Mouse (Mus musculus): Measurements from ENCODE around the gene Med20. TPM values are rescaled to one million over a fixed set of nuclear protein-coding genes. Genes with fewer than 3 reads are reported as not detected.
A peak's percentile ranks its signal among the peaks of the same experiment; 100 is the strongest.

Med20 gene
- total RNA-seq (2017), result 34.9 to 75.1 TPM (median 57.2 TPM) in 3 replicates

DNA sequence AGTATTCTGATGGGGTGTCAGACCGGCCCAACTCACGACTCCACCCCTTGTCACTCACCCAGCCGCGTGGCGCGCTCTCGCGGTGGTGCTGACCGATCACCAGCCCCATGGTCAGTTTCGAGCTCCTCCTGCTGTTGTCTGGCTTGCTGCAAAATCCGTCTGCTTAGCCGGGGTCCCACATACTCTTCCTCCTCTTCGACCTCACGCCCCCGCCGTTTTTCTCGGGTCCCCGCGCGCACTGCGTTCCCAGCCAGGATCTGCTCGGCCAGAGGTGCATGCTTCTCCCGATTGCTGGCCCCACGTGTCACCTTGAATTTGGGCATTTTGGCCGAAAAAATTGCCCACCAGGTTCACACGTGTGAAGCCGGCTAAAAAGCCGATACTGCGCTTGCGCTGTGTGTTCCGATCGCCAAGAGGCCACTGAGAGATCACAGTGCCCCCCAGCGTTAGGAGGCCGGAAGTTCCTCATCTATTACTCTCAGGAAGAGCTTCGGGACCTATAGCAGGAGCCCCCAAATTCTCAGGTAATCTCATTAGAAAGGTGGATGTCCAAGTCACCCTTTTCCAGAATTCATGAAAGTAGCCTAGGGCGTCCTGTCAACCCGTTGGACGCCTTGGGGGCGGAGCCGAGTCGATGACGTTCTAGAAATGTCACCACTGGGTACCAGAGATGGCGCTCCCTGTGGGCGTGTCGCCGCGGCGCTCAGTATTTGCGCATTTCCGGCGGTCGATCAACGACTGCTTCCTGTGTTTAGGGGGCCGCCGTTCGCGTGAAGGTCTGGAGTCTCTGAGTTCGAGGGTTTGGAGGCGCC is at the start of gene Med20, which contains the start of the genes Bysl and Gm20517:
Gene Med20, plus strand, starts transcription at position 734 of the 812 bp plus-strand sequence.
Gene Bysl, minus strand, starts transcription at position 644 of the 812 bp plus-strand sequence.
Gene Gm20517, plus strand, starts transcription at position 741 of the 812 bp plus-strand sequence.
- peak; percentile 91 for ATAC-seq (replicated peaks; ENCODE audit: insufficient number of reproducible peaks, low FRiP score, low TSS enrichment, poor library complexity, severe bottlenecking)

DNA sequence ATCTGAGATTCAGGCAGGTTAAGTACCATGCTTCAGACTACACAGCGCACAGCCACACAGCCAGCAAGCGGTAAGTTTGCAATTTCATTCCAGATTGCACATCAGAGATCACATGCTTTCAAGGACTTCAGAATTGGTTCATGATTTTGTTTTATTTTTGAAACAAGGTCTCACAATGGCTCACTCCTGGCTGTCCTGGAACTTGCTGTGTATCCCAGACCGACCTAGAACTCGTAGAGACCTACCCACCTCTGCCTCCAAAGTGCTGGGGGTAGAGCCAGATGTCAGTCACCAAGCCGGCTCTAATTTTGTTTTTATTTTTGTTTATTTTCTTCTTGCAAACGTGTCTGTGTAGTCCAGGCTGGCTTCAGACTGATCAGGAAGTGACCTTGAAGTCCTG is 48.5 kb upstream of the Med20 start:
- no peak for ATAC-seq (replicated peaks; ENCODE audit: insufficient number of reproducible peaks, low FRiP score, low TSS enrichment, poor library complexity, severe bottlenecking)

DNA sequence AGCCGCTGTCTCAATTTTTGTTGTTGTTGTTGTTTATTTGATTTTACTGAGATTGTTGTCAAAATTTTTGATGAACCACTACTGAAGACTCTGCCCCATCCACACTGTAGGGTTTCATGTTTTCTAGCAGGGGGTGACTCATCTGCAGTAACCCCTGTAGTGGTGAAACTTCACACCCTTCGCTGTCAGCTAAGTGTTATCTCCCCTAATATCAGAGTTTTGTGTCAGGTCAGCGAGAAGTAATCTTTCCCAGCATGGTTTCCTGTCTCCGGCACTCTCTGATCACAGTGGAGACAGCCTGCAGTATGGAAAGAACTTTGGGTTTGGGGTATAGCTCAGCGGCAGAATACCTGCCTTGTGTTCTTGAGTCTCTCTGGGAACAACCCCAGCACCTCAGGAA is 46.8 kb upstream of the Med20 start:
- no peak for ATAC-seq (replicated peaks; ENCODE audit: insufficient number of reproducible peaks, low FRiP score, low TSS enrichment, poor library complexity, severe bottlenecking)

DNA sequence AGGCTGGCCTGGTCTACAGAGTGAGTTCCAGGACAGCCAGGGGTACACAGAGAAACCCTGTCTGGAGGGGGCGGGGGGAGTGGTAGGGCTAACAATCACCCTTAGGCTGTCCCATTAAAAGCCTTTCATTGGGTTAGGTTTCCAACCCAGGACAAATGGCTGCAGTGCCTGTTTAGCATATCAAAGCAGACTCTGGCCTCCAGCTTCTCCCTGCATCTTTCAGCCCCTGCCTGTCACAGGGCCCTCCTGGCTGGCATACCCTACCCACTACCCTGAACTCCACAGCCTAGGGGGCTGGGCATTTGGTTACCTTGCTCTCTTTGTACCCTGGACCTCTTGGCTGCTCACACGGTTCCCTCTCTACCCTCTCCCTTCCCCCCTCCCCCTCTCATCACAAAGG is 45.2 kb upstream of the Med20 start:
- no peak for ATAC-seq (replicated peaks; ENCODE audit: insufficient number of reproducible peaks, low FRiP score, low TSS enrichment, poor library complexity, severe bottlenecking)

- ATAC-seq (replicated peaks; ENCODE audit: insufficient number of reproducible peaks, low FRiP score, low TSS enrichment, poor library complexity, severe bottlenecking), result no peak
Observed at GRCm38 (mm10) chr17:47567271-47567670, 44.1 kb upstream of the Med20 start.

- no peak for ATAC-seq (replicated peaks; ENCODE audit: insufficient number of reproducible peaks, low FRiP score, low TSS enrichment, poor library complexity, severe bottlenecking)
Observed at GRCm38 (mm10) chr17:47568389-47568788, 43.0 kb upstream of the Med20 start.

- ATAC-seq (replicated peaks; ENCODE audit: insufficient number of reproducible peaks, low FRiP score, low TSS enrichment, poor library complexity, severe bottlenecking), result no peak
Observed at GRCm38 (mm10) chr17:47568951-47569527, 42.3 kb upstream of the Med20 start.

DNA sequence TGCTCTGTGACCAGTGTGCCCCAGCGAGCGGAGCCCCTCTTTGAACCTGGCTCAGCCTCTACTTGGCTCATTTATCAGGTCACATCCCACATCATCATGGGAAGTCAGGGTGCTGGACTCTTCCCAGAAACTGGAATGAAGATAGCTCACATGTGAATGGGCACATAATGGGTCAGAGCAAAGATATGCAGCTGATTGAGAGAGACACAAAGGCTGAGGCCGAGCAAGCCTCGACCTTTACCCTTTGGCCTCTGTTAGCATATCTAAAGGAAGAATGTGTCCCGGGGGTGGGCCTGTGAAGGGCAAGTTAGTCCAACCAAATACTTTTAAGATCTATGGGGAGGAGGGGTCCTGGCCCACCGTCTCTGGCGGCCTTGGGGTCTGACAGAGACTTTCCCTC is 39.8 kb upstream of the Med20 start:
- ATAC-seq (replicated peaks; ENCODE audit: insufficient number of reproducible peaks, low FRiP score, low TSS enrichment, poor library complexity, severe bottlenecking), result no peak

DNA sequence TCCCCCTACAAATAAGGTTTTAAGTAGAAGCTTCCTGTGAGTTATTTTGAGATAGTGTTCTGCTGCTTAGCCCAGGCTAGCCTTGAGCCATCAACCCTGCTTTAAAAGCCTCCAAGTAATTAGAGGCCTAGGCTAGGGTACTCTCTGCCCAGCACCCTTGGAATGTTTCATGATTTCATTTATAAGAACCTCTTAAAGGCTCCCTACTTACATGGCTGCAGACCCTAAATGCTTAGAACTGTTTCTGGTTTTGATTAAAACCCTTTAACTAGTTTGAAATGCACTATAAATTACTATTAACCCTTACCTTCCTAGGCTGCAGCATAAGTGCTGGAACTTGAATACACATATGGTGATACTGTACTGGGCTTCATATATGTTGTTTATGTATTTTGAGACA is 38.9 kb upstream of the Med20 start:
- no peak for ATAC-seq (replicated peaks; ENCODE audit: insufficient number of reproducible peaks, low FRiP score, low TSS enrichment, poor library complexity, severe bottlenecking)

DNA sequence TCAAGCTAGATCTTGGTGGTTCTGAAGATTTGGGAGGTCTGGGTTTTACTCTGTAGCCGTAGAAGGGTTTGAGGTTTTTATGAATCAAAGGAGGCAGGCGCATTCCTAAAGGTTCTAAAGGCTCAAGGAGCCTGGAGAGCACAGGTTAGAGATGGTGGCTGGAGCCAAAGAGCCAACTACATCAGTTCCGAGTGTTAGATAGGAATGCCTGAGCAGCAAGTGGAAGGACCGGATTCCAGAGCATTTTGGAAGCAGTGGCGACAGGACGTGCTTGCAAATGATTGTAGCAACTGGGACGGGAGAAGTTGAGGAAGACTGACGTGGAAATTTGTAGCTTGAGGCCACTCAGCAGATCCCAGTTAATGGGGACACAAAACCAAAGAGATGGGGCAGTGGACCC is 37.4 kb upstream of the Med20 start:
- no peak for ATAC-seq (replicated peaks; ENCODE audit: insufficient number of reproducible peaks, low FRiP score, low TSS enrichment, poor library complexity, severe bottlenecking)

DNA sequence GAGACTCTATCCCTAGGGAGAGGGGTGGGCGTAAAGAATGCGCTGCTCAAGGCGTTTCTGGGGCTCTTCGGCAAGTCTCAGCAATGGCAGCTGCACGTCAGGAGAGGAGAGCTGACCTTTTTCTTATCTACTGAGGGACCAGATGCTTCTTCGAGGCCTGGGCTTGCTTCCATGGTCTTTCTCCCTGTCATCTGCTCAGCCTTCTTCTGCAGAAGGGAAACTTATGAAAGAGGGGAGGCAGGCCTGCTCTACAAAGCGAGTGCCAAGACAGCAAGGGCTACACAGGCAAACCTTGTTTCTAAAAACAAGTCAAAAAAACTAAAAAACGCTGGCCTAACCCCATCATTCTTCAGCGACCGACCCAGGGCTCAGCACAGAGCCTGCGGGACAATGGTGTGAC is 36.6 kb upstream of the Med20 start:
- no peak for ATAC-seq (replicated peaks; ENCODE audit: insufficient number of reproducible peaks, low FRiP score, low TSS enrichment, poor library complexity, severe bottlenecking)

GRCm38 (mm10) chr17:47578655-47579054 is 32.7 kb upstream of the Med20 start:
- ATAC-seq (replicated peaks; ENCODE audit: insufficient number of reproducible peaks, low FRiP score, low TSS enrichment, poor library complexity, severe bottlenecking), result no peak

- ATAC-seq (replicated peaks; ENCODE audit: insufficient number of reproducible peaks, low FRiP score, low TSS enrichment, poor library complexity, severe bottlenecking), result no peak
Observed at GRCm38 (mm10) chr17:47580962-47581361, 30.4 kb upstream of the Med20 start.

DNA sequence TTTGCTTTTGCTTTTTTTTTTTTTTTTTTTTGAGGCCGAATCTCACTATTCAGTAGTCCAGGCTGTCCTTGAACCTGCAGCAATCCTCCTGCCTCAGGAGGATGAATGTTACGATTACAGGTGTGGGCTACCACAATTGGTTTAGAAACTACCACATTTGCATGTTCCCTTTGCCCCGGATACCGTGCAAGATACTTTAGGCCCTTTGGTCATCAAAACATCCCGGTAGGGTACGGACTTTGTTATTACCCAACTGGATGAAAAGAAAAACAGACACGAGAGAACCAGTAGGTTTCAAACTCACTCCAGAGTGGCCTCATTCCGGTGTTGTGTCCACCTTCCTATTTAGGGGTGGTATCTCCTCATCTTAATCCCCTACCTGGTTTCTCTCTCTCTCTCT is 22.9 kb upstream of the Med20 start:
- no peak for ATAC-seq (replicated peaks; ENCODE audit: insufficient number of reproducible peaks, low FRiP score, low TSS enrichment, poor library complexity, severe bottlenecking)

- ATAC-seq (replicated peaks; ENCODE audit: insufficient number of reproducible peaks, low FRiP score, low TSS enrichment, poor library complexity, severe bottlenecking), result no peak
Observed at GRCm38 (mm10) chr17:47591073-47591472, 20.3 kb upstream of the Med20 start.

- peak; percentile 53 for ATAC-seq (replicated peaks; ENCODE audit: insufficient number of reproducible peaks, low FRiP score, low TSS enrichment, poor library complexity, severe bottlenecking)
Observed at GRCm38 (mm10) chr17:47593215-47593853, 18.0 kb upstream of the Med20 start.

- ATAC-seq (replicated peaks; ENCODE audit: insufficient number of reproducible peaks, low FRiP score, low TSS enrichment, poor library complexity, severe bottlenecking), result no peak
Observed at GRCm38 (mm10) chr17:47593854-47594182, 17.6 kb upstream of the Med20 start.

DNA sequence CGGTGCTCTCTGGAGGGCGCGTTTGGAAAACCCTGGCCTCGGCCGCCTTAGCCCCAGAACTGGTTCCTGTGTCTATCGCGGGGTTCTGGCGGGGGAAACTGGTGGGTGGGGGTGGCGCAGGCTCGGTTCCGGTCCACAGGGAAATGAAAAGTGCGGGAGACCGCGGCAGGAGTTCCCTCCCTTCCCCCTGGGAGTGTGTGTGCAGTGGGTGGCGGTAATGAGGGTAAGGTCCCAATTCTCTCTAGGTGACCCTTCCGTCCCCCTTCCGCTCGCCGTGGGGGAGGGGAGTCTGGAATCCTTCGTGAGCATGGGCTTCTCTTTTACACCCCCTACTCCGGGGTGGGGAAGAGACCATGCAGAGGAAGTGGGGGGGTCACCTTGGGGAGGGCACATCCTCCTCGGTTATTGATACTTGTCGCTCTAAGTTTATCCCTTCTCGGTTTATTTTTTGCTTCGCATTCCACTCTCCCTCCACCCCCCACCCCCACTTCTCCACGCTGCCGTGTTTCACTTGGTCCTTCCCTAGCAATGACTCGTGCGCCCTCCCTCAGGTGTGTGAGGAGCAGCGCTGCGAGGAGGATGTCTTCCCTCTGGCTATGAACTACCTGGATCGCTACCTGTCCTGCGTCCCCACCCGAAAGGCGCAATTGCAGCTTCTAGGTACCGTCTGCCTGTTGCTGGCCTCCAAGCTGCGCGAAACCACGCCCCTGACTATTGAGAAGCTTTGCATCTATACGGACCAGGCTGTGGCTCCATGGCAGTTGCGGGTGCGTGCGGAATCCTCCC is 17.0 kb upstream of the Med20 start:
- no peak for ATAC-seq (replicated peaks; ENCODE audit: insufficient number of reproducible peaks, low FRiP score, low TSS enrichment, poor library complexity, severe bottlenecking)

- ATAC-seq (replicated peaks; ENCODE audit: insufficient number of reproducible peaks, low FRiP score, low TSS enrichment, poor library complexity, severe bottlenecking), result no peak
Observed at GRCm38 (mm10) chr17:47594969-47595247, 16.5 kb upstream of the Med20 start.

All from monocyte, adult 5-6 weeks (primary cell).